Mouse (Mus musculus): ENCODE measurements around the gene Slco2b1. TPM values are rescaled to one million over a fixed set of nuclear protein-coding genes. Genes with fewer than 3 reads are reported as not detected.

Slco2b1 gene
- polyA plus RNA-seq, 1 experiment from 2014 or later: 2.0 TPM

DNA sequence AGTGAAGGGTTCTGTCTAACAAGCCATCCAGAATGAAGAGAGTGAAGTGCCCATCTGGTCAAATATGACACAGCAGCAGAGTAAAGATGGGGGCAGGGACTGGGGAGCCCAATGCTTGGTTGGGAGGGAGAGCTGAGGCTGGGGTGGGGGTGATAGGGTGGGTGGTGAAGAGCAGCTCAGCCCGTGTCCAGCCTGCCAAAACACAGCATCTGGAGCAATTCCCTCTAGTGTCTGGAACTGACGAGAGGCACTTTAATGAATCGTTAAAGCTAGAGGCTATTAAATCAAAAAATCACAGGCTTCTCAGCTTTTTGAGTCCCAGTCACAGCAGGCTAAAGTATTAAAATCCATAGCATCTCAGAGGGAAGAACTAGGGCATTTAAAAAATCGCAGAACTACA is 61.6 kb downstream of the Slco2b1 start:
- Histone ChIP-seq H3K4me2 (no peak overlapping the region), H3K9ac (no peak overlapping the region), H3K27me3 (peaks cover 22% of the 10 kb centered on the region), H3K27ac (no peak overlapping the region), H3K4me1 (replicated peaks) (no peaks in the 10 kb centered on the region; the same call in 1 of the 2 replicates), H3K36me3 (no peaks in the 10 kb centered on the region), H3K4me3 (no peak overlapping the region), H3K9me3 (replicated peaks) (no peaks in the 10 kb centered on the region)
- 55% methylated on average over 4 of the region's 4 CpGs for WGBS
- ATAC-seq (replicated peaks; ENCODE audit: insufficient number of reproducible peaks, insufficient read depth, low FRiP score, low read depth): no peak

DNA sequence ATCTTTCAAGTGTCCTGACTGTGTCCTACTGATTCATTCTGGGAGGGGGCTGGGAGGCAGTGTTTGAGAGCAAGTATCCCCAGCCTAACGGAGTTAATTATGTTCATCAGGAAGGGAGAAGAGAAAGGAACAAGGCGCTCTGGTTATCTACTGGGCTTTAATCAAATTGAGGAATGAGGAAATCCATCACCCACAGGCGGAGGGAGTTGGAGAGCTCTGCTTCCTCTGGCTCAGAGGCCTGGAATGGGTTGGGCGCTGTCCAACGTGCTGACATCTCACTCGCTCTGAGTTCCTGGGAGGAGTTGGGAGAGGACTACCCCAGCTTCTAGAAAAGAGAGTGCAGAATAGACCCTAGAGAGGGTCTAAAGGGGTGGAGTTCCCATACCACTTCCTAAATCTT is 62.5 kb downstream of the Slco2b1 start:
- no peaks in the 10 kb centered on the region for H3K36me3 ChIP-seq
- peaks cover 19% of the 10 kb centered on the region; the same call in 1 of the 2 replicates for H3K27me3 ChIP-seq
- no peak overlapping the region for H3K4me2 ChIP-seq
- H3K27ac ChIP-seq: no peak overlapping the region
- no peak for ATAC-seq (replicated peaks; ENCODE audit: insufficient number of reproducible peaks, insufficient read depth, low FRiP score, low read depth)
- WGBS: 2% methylated on average over 6 of the region's 6 CpGs
- no peak overlapping the region for H3K9ac ChIP-seq
- no peak overlapping the region for H3K4me3 ChIP-seq
- no peaks in the 10 kb centered on the region for H3K9me3 ChIP-seq (replicated peaks)
- H3K4me1 ChIP-seq (replicated peaks): no peaks in the 10 kb centered on the region; the same call in 1 of the 2 replicates

DNA sequence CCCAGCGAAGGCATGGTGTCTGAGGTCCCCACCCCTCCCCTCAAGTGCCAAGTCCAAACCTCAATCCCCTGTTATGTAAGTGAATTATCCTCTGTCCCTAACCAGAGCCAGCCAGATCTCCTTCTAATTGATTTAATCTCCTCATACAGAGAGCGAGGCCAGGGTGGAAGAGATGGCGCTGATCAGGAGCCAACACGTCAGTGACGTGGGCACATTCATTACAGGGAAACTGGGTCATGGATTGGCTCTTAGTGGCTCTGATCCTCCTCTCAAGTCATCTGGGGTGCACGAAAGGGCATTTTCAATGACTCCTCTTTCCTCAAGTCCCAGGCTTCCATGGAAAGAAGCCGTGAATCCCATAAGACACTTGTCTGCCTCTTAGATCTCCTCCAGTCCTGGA is 66.4 kb downstream of the Slco2b1 start:
- peaks cover 2% of the 10 kb centered on the region; the same call in 1 of the 2 replicates for H3K4me1 ChIP-seq (replicated peaks)
- no peak overlapping the region for H3K4me2 ChIP-seq
- no peak overlapping the region for H3K27ac ChIP-seq
- no peaks in the 10 kb centered on the region for H3K36me3 ChIP-seq
- H3K9ac ChIP-seq: no peak overlapping the region
- H3K4me3 ChIP-seq: no peak overlapping the region
- no peak for ATAC-seq (replicated peaks; ENCODE audit: insufficient number of reproducible peaks, insufficient read depth, low FRiP score, low read depth)
- H3K27me3 ChIP-seq: peaks cover 24% of the 10 kb centered on the region
- no peaks in the 10 kb centered on the region for H3K9me3 ChIP-seq (replicated peaks)
- 77% methylated on average over 7 of the region's 7 CpGs for WGBS

DNA sequence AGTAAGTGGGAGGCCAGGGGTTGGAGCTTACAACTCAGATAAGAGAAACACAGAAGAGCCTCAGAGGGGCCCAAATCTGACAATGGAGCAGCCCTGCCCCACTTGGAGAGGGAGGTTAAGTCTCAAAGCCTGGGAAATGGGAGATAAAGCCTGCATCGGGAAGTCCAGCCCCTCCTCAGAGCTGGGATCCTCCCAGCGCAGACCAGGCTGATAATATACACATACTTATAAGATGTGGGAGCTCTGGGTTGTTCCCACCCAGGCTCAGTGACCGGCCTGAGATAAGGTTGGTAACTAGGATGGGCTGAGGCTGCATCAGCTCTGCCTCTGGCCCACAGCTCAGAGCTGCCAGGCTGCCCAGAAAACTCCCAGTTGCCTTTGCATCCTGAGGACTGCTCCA is 69.1 kb downstream of the Slco2b1 start:
- no peak overlapping the region for H3K4me3 ChIP-seq
- no peaks in the 10 kb centered on the region for H3K9me3 ChIP-seq (replicated peaks)
- ATAC-seq (replicated peaks; ENCODE audit: insufficient number of reproducible peaks, insufficient read depth, low FRiP score, low read depth): no peak
- H3K36me3 ChIP-seq: no peaks in the 10 kb centered on the region
- H3K4me2 ChIP-seq: no peak overlapping the region
- no peak overlapping the region for H3K9ac ChIP-seq
- no peak overlapping the region for H3K27ac ChIP-seq
- WGBS: 8% methylated on average over 3 of the region's 3 CpGs
- peaks cover 2% of the 10 kb centered on the region; the same call in 1 of the 2 replicates for H3K4me1 ChIP-seq (replicated peaks)
- H3K27me3 ChIP-seq: peaks cover 24% of the 10 kb centered on the region

DNA sequence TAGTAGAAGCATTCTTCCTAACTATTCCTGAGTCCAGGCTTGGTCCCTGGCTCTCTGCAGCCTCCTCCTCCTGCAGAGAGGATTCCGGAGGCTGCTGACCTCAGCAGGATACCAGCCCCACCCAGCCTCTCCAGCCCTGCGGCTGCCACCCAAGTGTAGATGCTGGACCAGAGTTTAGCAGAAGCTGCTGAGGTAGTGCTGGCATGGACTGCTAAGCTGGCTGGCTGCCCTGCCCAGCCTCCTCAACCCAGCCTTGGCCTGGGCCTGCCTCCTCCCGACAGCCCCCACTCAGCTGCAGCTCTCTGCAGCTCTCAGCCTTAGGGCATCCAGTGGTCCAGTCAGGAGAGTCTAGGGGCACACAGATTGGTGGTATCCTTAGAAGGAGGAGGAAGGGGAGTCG is 69.9 kb downstream of the Slco2b1 start:
- peaks cover 2% of the 10 kb centered on the region; the same call in 1 of the 2 replicates for H3K4me1 ChIP-seq (replicated peaks)
- H3K27ac ChIP-seq: no peak overlapping the region
- WGBS: 37% methylated on average over 4 of the region's 4 CpGs
- H3K36me3 ChIP-seq: no peaks in the 10 kb centered on the region
- no peak for ATAC-seq (replicated peaks; ENCODE audit: insufficient number of reproducible peaks, insufficient read depth, low FRiP score, low read depth)
- H3K9ac ChIP-seq: no peak overlapping the region
- no peak overlapping the region for H3K4me2 ChIP-seq
- no peak overlapping the region for H3K4me3 ChIP-seq
- H3K27me3 ChIP-seq: peaks cover 29% of the 10 kb centered on the region
- no peaks in the 10 kb centered on the region for H3K9me3 ChIP-seq (replicated peaks)

DNA sequence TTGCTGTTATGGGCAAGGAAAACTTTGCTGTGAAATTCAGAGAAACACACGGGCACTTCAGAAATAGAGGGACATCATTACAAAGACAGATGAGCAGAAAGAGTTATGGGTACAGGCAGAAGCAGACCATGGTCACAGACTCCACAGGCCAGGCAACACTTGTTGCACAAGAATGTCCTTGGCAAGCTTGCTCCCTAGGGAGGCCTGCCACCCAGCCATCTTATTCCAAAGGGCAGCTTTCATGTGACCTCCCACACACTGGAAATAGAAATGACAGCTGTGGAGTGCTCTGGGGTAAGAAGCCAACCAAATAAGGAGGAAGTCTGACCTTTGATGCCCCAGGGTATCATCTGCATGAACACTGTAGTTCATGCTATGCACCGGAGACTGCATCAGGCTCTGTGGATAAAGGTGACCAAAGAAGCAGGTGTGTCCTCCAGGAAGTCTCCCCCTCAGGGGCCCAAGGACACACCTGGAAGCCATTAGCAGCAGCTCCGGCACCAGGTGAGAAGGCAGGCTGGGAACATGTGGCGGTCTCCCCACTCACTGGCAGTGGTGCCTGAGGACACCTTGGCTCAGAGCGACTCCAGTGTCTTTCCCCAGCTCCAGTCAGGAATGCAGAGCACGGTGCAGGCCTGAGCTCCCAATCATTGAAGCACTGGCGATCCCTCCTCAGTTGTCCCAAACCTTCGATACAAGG is 77.0 kb downstream of the Slco2b1 start:
- no peaks in the 10 kb centered on the region for H3K9me3 ChIP-seq (replicated peaks)
- 64% methylated on average over 8 of the region's 8 CpGs for WGBS
- no peaks in the 10 kb centered on the region for H3K4me1 ChIP-seq (replicated peaks)
- peaks cover 55% of the 10 kb centered on the region for H3K27me3 ChIP-seq
- H3K4me2 ChIP-seq: no peak overlapping the region
- H3K36me3 ChIP-seq: no peaks in the 10 kb centered on the region
- no peak overlapping the region for H3K27ac ChIP-seq
- H3K4me3 ChIP-seq: no peak overlapping the region
- ATAC-seq (replicated peaks; ENCODE audit: insufficient number of reproducible peaks, insufficient read depth, low FRiP score, low read depth): no peak
- no peak overlapping the region for H3K9ac ChIP-seq

DNA sequence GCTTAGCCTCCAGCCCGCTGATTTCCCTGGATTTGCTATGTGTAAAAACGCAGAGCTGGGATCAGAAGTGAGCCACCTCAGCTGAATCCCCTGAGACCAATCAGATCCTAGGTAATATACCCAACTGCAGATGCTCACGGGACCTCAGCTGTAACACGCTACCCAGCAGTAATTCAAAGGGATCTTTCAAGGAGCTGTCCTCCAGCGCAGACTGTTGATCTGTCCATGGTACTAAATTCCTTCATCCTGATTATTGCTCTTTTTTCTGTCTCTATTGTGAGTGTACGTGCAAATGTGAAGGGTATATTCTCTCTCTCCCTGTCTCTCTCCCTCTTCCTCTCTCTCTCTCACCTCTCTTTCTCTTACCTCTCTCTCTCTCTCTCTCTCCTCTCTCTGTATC is 78.9 kb downstream of the Slco2b1 start:
- H3K36me3 ChIP-seq: no peaks in the 10 kb centered on the region
- H3K27me3 ChIP-seq: peaks cover 69% of the 10 kb centered on the region
- 9% methylated on average over 6 of the region's 6 CpGs for WGBS
- H3K4me3 ChIP-seq: no peak overlapping the region
- no peaks in the 10 kb centered on the region for H3K9me3 ChIP-seq (replicated peaks)
- ATAC-seq (replicated peaks; ENCODE audit: insufficient number of reproducible peaks, insufficient read depth, low FRiP score, low read depth): no peak
- no peaks in the 10 kb centered on the region for H3K4me1 ChIP-seq (replicated peaks)
- no peak overlapping the region for H3K9ac ChIP-seq
- H3K4me2 ChIP-seq: no peak overlapping the region
- no peak overlapping the region for H3K27ac ChIP-seq

DNA sequence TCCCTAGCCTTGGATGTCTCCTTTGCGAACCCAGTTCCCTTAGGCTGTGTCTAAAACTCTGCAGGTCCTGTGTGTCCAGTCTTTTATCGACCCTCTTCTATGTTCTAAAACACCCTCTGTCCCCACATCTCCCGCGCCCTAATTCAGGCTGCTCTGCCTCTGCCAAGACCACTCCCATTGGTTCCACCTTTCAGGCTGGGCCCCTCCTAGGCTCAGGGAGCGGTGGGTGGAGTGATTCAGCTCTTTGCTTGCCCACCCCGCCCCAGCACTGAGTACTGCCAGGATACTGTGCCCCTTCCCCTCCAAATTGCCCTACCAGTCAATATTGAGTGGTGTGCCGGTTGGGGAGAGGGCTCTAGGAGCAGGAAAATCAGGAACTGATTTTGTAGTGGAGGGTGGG is 83.8 kb downstream of the Slco2b1 start:
- Histone ChIP-seq H3K27me3 (peaks cover 96% of the 10 kb centered on the region), H3K4me2 (peak overlapping the region; percentile 97; the same call in 1 of the 2 replicates), H3K4me3 (peak overlapping the region; percentile 57), H3K4me1 (replicated peaks) (peaks cover 20% of the 10 kb centered on the region), H3K9me3 (replicated peaks) (no peaks in the 10 kb centered on the region), H3K27ac (no peak overlapping the region), H3K36me3 (no peaks in the 10 kb centered on the region), H3K9ac (no peak overlapping the region)
- ATAC-seq (replicated peaks; ENCODE audit: insufficient number of reproducible peaks, insufficient read depth, low FRiP score, low read depth): no peak
- 11% methylated on average over 7 of the region's 7 CpGs for WGBS

DNA sequence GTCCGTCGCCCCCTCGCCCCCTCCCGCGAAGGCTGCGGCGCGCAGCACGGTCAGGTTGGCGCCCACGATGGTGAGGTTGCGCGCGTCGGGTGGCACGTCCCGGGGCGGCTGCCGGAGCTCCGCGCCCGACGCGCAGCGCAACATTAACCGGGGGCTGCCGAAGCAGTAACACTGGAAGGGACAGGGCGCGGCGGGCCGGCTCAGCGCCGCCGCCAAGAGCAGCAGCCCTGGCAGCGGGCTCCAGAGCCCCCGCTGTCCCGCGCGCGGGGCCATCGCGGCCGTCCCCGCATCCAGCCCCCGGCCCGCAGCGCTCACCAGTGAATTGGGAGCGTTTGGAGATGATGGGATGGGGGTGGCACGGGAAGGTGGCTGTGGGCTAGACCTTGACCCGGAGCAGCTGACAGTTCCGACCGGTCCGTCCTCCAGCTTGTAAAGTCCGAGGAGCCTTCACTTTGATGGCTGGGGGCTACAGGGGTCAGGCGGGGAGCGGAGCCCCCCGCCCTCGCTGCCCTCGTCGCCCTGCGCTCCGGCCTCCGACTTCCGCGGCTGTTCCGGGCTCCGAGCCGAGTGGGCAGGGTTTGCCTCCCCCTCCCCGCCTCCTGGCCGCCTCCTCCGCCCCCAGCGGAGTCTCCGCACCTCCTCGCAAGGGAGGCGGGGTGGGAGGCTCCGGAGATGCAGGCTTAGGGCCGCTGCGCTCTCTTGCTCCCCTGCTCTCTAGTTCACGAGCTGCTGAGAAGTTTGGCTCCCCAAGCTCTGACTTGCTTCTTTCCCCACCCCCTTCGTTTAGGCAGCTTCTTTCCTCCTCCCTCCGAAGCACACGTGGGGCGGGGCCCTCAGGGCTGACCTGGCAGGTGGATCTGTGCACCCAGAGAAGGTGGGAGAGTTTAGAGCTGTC is 84.5 kb downstream of the Slco2b1 start, which contains the start of gene Tpbgl:
Gene Tpbgl, minus strand, starts transcription at position 728 of the 895 bp plus-strand sequence.
- peaks cover 96% of the 10 kb centered on the region for H3K27me3 ChIP-seq
- under 1% methylated on average over 78 of the region's 83 CpGs for WGBS

DNA sequence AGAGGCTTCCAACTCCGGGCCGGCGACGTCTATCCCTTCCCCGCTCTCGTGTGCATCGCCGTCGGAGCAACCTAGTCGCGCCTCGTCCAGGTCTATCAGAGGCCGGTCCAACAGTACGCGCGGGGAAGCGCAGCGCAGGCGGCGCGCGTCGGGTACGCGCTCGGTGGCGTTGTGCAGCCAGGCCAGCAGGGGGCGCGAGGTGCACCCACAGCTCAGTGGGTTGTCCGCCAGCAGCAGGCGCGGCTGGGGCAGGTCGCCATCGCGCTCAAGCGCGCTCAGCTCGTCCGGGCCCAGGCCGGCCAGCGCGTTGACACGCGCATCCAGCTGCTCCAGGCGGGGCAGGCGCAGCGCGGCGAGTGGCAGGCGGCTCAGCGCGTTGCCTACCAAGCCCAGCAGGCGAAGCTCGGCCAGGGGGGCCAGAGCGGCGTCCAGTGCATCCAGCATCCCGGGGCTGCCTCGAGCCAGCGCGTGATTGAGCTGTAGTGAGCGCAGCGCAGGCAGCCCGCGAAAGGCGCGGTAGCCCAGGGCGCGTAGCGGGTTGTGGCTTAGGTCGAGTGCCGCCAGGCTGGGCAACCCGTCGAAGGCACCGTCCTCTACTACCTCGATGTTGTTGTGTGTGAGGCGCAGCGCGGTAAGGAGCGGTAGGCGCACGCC is 85.3 kb downstream of the Slco2b1 start:
- no peak overlapping the region for H3K27ac ChIP-seq
- H3K9me3 ChIP-seq (replicated peaks): no peaks in the 10 kb centered on the region
- no peaks in the 10 kb centered on the region for H3K36me3 ChIP-seq
- H3K4me2 ChIP-seq: peak overlapping the region; percentile 97
- peak overlapping the region; percentile 57 for H3K4me3 ChIP-seq
- WGBS: under 1% methylated on average over 81 of the region's 81 CpGs
- peak overlapping the region; percentile 45 for H3K9ac ChIP-seq
- H3K4me1 ChIP-seq (replicated peaks): peaks cover 20% of the 10 kb centered on the region
- H3K27me3 ChIP-seq: peaks cover 94% of the 10 kb centered on the region
- ATAC-seq (replicated peaks; ENCODE audit: insufficient number of reproducible peaks, insufficient read depth, low FRiP score, low read depth): peak; percentile 79

More for the DNA sequence above, 84.5 kb downstream of the Slco2b1 start, which contains the start of gene Tpbgl:
- H3K27ac ChIP-seq: no peak within 1 kb of the TSS
- ATAC-seq (replicated peaks; ENCODE audit: insufficient number of reproducible peaks, insufficient read depth, low FRiP score, low read depth): 0 out of 2 replicates have a peak, but pooled peaks have one; percentile 16
- no peaks in the 10 kb centered on the region for H3K36me3 ChIP-seq
- H3K9me3 ChIP-seq (replicated peaks): no peaks in the 10 kb centered on the region
- H3K4me3 ChIP-seq: peak within 1 kb of the TSS; percentile 57
- peak within 1 kb of the TSS; percentile 97 for H3K4me2 ChIP-seq
- H3K4me1 ChIP-seq (replicated peaks): peaks cover 20% of the 10 kb centered on the region
- peak within 1 kb of the TSS; percentile 45 for H3K9ac ChIP-seq

DNA sequence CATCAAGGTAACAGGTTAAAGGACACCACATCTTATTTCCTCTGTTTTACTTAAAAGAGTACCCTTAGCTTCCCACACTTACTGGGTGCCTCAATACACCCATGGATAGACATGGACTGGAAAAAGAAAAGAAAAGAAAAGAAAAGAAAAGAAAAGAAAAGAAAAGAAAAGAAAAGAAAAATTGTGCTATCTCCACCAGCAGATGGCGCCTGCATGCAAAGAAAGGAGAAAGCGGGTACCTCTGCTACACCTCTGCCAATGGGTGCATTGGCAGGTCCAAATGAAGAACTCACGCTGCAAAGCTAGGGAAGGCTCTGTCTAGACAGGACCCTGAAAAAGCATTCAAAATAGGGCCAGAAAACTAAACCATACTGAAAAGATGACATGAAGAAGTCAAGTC is 92.3 kb downstream of the Slco2b1 start:
- Histone ChIP-seq H3K4me1 (replicated peaks) (no peaks in the 10 kb centered on the region), H3K36me3 (no peaks in the 10 kb centered on the region), H3K9ac (no peak overlapping the region), H3K9me3 (replicated peaks) (no peaks in the 10 kb centered on the region), H3K4me2 (no peak overlapping the region), H3K27ac (no peak overlapping the region), H3K4me3 (no peak overlapping the region), H3K27me3 (peaks cover 42% of the 10 kb centered on the region)
- no peak for ATAC-seq (replicated peaks; ENCODE audit: insufficient number of reproducible peaks, insufficient read depth, low FRiP score, low read depth)
- WGBS: 4% methylated on average over 3 of the region's 3 CpGs
